Mouse (Mus musculus): ENCODE measurements around the gene Rabgap1l.

GRCm38 (mm10) chr1:160830608-160831498 lies 37.8 kb upstream of the Rabgap1l start:
- TF ChIP-seq CTCF (IDR thresholded peaks at IDR 0.05) (no peak), EP300 (IDR thresholded peaks at IDR 0.05) (no peak)
